Mouse (Mus musculus) bone marrow macrophage, adult 2 months (primary cell): Measurements from ENCODE around the gene Ephb2.

ENCODE experiments used
- CTCF ChIP-seq: IDR thresholded peaks from 2 replicates; pipeline ENCODE4 v1.5.1; 2012; ENCODE audit warnings: low read depth, mild to moderate bottlenecking, low read length, moderate library complexity
- POLR2A ChIP-seq: IDR thresholded peaks from 2 replicates; pipeline ENCODE4 v1.6.1; 2012; ENCODE audit warnings: mild to moderate bottlenecking, low read depth, low read length, borderline replicate concordance

- TF ChIP-seq POLR2A (no peak), CTCF (no peak)
Observed at GRCm38 (mm10) chr4:136832559-136833232, 3.1 kb downstream of the Ephb2 start.
